Mouse (Mus musculus) cortical plate, adult 2 months (tissue): ENCODE data around the gene Naif1. TPM values are rescaled to one million over a fixed set of nuclear protein-coding genes. Genes with fewer than 3 reads are reported as not detected.

Source experiments
- H3K27ac ChIP-seq: fragments of 200-500 bp; 2 replicates; pipeline ENCODE4 v1.5.1; 2012; ENCODE audit warnings: low read length, control low read depth, inconsistent platforms; ENCODE audit not compliant: insufficient read depth
- H3K4me1 ChIP-seq: fragments of 200-500 bp; 2 replicates; pipeline ENCODE4 v1.6.1; 2011; ENCODE audit warnings: low read length; ENCODE audit not compliant: control insufficient read depth, insufficient read depth
- H3K4me3 ChIP-seq: fragments of 200-500 bp; 2 replicates; pipeline ENCODE4 v1.5.1; 2011; ENCODE audit warnings: mild to moderate bottlenecking, low read length, control low read depth; ENCODE audit not compliant: insufficient read depth
- CTCF ChIP-seq: fragments of 200-500 bp; IDR thresholded peaks from 2 replicates; pipeline ENCODE4 v1.5.1; 2011; ENCODE audit warnings: mild to moderate bottlenecking, control low read depth, low read length; ENCODE audit not compliant: insufficient read depth; ENCODE audit errors: extremely low read depth
- POLR2A ChIP-seq: fragments of 200-500 bp; IDR thresholded peaks from 2 replicates; pipeline ENCODE4 v1.6.1; 2011; ENCODE audit warnings: mild to moderate bottlenecking, low read length, control low read depth; ENCODE audit not compliant: insufficient read depth; ENCODE audit errors: extremely low read depth
- polyA plus RNA-seq: library from polyadenylated mRNA; depleted of rRNA; stranded (reverse); fragments of >200 nt; gene quantifications from 2 replicates; pipeline ENCODE4 v1.2.3, GENCODE M21; 2012

The Naif1 gene
- polyA plus RNA-seq, 1 experiment: 3.4 TPM

GRCm38 (mm10) chr2:32440164-32440563 lies 10.1 kb upstream of the Naif1 start:
- Histone ChIP-seq H3K4me3 (no peak overlapping the region), H3K4me1 (peaks cover 5% of the 10 kb centered on the region; the same call in 1 of the 2 replicates), H3K27ac (no peak overlapping the region)
- TF ChIP-seq POLR2A (no peak), CTCF (no peak)

- Histone ChIP-seq H3K27ac (no peak overlapping the region), H3K4me3 (no peak overlapping the region), H3K4me1 (peaks cover 5% of the 10 kb centered on the region; the same call in 1 of the 2 replicates)
- TF ChIP-seq POLR2A (no peak), CTCF (no peak)
Observed at GRCm38 (mm10) chr2:32440632-32441031, 9.6 kb upstream of the Naif1 start.

- TF ChIP-seq CTCF: no peak
- no peak for TF ChIP-seq POLR2A
- peaks cover 5% of the 10 kb centered on the region; the same call in 1 of the 2 replicates for H3K4me1 ChIP-seq
- H3K4me3 ChIP-seq: no peak overlapping the region
- no peak overlapping the region for H3K27ac ChIP-seq
Observed at GRCm38 (mm10) chr2:32441550-32441949, 8.7 kb upstream of the Naif1 start.

GRCm38 (mm10) chr2:32445535-32445934 lies 4.7 kb upstream of the Naif1 start:
- Histone ChIP-seq H3K27ac (no peak overlapping the region), H3K4me1 (peaks cover 5% of the 10 kb centered on the region), H3K4me3 (no peak overlapping the region)
- TF ChIP-seq CTCF (no peak), POLR2A (no peak)

- 0 out of 2 replicates have a peak overlapping the region, but pooled peaks have one; percentile 58 for H3K27ac ChIP-seq
- no peak for TF ChIP-seq CTCF
- TF ChIP-seq POLR2A: no peak
- H3K4me1 ChIP-seq: peaks cover 5% of the 10 kb centered on the region
- no peak overlapping the region for H3K4me3 ChIP-seq
Observed at GRCm38 (mm10) chr2:32447264-32447936, 2.9 kb upstream of the Naif1 start.

- Histone ChIP-seq H3K27ac (peak overlapping the region; percentile 75), H3K4me1 (peaks cover 9% of the 10 kb centered on the region), H3K4me3 (no peak overlapping the region)
- TF ChIP-seq CTCF (no peak), POLR2A (no peak)
Observed at GRCm38 (mm10) chr2:32448480-32448879, 1.8 kb upstream of the Naif1 start.

GRCm38 (mm10) chr2:32450881-32451844 lies 906 bp downstream of the Naif1 start, which contains the start of gene Slc25a25:
Slc25a25 (minus strand) TSS chr2:32451445.
- Histone ChIP-seq H3K4me1 (peaks cover 9% of the 10 kb centered on the region), H3K4me3 (peak within 1 kb of the TSS; percentile 93), H3K27ac (peak within 1 kb of the TSS; percentile 98)
- TF ChIP-seq CTCF: no peak
- TF ChIP-seq POLR2A: 0 out of 2 replicates have a peak, but pooled peaks have one; percentile 32

GRCm38 (mm10) chr2:32451870-32452372 lies 1.7 kb downstream of the Naif1 start:
- Histone ChIP-seq H3K4me1 (peaks cover 6% of the 10 kb centered on the region), H3K27ac (peak overlapping the region; percentile 98), H3K4me3 (peak overlapping the region; percentile 93)
- TF ChIP-seq POLR2A (peak; percentile 29; the same call in 1 of the 2 replicates), CTCF (no peak)

GRCm38 (mm10) chr2:32452441-32452971 lies 2.2 kb downstream of the Naif1 start:
- Histone ChIP-seq H3K27ac (peak overlapping the region; percentile 36; the same call in 1 of the 2 replicates), H3K4me1 (peaks cover 6% of the 10 kb centered on the region)
- TF ChIP-seq POLR2A: no peak
- TF ChIP-seq CTCF: no peak

More at GRCm38 (mm10) chr2:32452441-32452971, 2.2 kb downstream of the Naif1 start:
- H3K4me3 ChIP-seq: peak overlapping the region; percentile 24
